Mouse (Mus musculus) brain, adult 2 months (tissue): ENCODE data around the gene Avp.
"Not testable (repeated sequence)": the region's sequence is repeated elsewhere in the genome, so short reads cannot be mapped to it uniquely, and the experiment has no call there.

Source experiments
- DNase-seq: peaks from one replicate; pipeline ENCODE4 v3.0.0; 2011; ENCODE audit warnings: low read depth, low spot score

The Avp gene

DNA sequence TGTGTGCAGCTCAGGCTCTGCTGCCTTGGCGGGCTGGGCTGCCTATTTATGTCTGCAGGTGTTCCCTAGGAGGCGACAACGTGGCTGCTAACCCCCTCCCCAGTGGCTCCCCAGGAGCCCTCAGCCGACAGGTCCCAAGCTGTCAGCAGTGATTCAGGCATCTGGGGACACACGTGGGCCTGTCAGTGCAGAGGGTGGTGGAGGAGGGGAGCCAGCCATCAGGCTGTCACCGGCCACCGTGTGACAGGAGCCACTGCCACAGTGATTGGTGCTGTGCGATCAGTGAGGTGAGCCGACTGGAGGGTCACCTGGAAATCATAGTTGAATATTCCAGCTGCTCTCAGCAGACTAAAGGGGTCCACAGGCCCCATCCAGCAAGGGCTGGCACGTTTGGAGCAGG is at the start of gene Avp:
Gene Avp, minus strand, starts transcription at position 3 of the 400 bp plus-strand sequence.
- DNase-seq: no peak

DNA sequence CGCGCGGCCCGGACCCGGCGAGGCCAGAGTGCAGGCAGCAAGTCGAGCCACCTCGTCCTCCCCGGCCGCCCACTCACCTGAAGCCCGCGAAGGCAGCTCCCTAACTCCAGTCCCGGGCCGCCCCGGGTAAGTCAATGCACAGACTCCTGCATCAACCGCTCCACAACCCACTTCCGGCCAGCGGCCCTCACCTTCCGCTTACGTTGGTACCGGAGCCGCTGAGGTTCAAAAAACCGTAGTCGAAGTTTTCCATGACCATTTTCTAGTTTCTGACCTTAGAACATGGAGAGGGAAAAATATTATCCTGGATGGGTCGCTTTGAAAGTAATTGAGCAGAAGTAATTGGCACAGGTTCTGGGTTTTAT is 47.5 kb upstream of the Avp start, which contains the start of the genes Fastkd5 and Ubox5:
Gene Fastkd5, minus strand, starts transcription at position 189 of the 365 bp plus-strand sequence.
Gene Ubox5, minus strand, starts transcription at position 200 of the 365 bp plus-strand sequence.
- peak; percentile 96 for DNase-seq

GRCm38 (mm10) chr2:130629080-130629838 is 46.9 kb upstream of the Avp start:
- no peak for DNase-seq

DNA sequence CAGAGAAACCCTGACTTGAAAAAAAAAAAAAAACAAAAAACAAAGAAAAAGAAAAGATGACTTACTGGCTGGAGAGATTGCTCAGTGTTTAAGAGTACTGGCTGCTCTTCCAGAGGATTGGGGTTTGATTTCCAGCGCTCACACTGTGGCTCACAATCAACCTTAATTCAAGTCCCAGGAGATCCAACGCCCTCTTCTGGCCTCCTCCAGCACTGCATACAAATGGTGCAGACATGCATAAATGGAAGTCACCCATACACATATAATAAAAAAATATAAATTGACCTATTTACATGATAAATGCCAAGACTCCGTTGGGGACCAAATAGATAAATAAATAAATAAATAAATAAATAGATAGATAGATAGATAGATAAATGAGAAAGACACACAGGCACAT is 46.1 kb upstream of the Avp start:
- no peak for DNase-seq

- peak; percentile 42 for DNase-seq
Measured at GRCm38 (mm10) chr2:130618972-130619371, 36.6 kb upstream of the Avp start.

DNA sequence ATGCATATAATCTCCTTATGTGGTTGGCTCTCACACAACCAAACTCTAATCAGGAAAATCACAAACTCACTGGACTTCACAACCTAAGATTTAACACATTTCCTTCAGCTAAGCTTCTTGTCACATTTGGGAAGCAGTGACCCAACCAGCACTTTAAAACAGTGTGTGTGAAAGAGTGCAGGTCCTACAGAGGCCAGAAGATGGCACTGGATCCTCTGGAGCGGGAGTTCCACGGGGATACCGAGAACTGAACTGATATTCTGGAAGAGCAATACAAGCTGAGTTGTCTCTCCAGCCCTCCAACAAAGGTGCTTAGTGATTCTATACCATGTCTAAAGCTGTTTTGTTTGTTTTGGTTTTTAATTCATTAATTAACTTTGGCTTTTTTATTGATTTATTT is 30.7 kb upstream of the Avp start:
- DNase-seq: peak; percentile 35

DNA sequence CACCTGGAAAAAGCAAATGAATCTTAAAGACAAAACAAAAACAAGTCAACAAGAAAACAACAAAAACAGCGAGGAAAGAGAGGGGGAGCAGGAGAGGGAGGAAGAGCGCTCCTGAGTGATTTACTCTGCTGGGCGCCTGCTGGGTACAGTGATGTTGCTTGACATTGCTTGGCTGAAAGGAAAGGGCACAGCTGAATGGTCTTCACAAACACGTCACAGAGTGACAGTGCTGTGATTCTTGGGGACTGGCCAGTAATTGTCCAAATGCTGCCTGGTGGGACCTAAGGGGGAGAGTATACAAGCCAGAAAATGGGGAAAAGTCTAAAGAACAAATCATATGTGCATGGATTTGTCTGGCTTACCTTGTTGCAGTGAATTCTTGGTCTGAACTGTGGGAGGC is 19.8 kb upstream of the Avp start:
- DNase-seq: no peak

DNA sequence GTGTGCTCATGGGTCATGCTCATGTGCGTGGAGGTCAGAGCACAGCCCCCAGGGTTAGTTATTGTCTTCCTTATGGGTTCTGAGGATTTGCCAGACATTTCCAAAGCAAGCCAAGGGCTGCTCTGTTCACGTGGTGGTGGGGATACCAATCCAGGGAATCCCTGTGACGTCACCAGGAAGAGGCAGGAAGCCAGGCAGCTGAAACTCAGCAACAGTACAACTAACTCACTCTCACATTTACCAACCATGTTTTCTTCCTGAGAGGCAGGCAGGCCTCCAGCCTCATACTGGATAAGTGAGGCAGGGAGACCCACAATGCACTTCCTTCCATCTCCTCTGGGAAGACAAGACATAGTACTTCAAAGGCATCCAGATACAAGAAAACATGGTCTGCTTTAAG is 16.0 kb upstream of the Avp start:
- DNase-seq: no peak

DNA sequence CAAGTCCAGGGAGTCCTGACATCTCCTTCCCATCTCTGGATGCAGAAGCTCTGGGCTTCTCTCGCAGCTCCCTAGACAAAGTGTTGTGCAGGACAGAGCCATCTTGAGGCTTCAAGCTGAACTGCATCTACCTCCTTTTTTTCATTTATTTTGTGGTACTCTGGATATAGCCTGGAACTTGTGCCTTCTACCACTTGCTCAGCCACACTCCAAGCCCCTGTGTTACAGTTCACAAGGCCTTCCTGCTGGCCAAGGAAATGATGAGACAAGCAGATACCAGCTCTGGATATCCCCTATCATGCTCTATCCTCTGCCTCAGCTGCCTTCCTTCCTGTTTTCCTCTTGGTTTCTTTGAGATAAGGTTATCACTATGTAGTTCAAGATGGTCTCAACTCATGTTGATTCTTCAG is 15.3 kb upstream of the Avp start:
- peak; percentile 75 for DNase-seq

GRCm38 (mm10) chr2:130595596-130595995 is 13.2 kb upstream of the Avp start:
- DNase-seq: no peak

- DNase-seq: no peak
Measured at GRCm38 (mm10) chr2:130591016-130591415, 8.7 kb upstream of the Avp start.

DNA sequence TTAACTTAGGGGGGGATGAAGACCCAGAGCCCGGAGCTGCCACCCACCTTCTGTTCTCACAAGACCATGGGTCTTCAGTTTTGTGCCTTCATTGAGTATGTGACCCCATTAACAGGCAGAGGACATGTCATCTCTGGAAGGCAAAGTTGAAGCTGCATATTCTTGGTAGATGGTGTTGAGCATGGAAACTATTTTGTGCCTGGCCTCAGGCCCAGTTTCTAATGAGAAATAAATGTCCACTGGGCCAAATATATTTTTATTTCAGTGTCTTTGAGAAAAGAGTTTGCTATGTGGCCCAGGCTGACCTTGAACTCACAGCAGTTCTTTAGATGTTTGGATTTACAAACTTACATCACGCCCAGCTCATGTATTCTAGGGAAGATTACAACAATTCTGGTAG is 7.4 kb upstream of the Avp start:
- DNase-seq: no peak

DNA sequence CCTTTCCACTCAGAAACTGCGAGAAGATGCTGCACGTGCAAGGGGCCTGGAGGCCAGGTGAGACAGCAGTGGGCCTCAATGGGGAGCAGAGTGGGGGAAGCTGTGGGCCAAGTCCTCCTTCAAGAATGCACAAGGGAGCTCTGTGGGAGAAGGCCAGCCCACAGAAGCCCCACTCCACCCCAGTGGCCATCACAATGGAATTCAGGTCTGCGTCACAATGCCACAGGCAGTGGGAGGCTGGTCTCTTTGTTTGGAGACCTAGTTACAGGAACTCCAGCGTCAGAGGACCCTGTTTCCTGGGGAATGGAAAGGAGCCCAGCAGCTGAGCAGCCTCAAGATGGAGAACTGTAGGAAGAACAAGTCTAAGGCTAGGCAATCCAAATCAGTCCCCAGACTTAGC is 6.8 kb upstream of the Avp start:
- DNase-seq: no peak

DNA sequence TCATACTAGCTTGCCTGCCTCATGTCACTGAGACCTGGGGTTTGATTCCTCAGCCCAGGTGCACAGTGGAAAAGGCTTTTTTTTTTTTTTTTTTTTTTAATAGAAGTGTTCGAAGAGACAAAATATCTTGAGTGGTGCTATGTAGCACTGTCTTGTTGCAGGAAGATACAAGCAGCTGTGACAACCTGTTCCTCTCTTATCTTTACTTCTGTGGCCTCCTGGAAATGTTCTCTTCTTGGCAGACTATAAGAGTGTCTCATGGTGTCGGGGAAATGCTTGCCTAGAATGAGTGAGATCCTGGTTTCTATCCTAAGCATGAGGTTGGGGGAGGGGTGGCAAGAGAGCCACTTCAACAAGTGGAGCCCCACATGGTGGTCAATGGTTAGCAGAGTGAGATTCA is 6.0 kb upstream of the Avp start:
- DNase-seq: no peak

DNA sequence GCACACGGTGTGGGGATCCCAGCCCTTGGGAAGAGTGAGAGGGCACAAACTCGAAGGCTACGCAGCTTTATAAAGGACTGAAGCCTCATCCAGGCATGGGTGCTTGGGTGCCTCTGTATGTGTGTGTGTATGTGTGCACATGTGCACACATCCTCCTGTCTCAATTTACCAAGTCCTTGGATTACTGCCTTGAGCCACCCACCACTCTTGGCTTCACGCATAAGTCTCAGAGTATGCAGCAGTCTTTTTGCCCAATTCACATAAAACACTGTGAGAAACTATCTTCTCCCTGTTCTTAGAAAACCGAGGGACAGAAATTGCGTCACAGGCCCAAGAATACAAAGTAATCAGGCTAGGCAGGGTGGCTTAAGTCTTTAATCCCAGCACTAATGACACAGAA is 3.7 kb upstream of the Avp start:
- DNase-seq: peak; percentile 74

- no peak for DNase-seq
Measured at GRCm38 (mm10) chr2:130583902-130584560, 1.7 kb upstream of the Avp start.

DNA sequence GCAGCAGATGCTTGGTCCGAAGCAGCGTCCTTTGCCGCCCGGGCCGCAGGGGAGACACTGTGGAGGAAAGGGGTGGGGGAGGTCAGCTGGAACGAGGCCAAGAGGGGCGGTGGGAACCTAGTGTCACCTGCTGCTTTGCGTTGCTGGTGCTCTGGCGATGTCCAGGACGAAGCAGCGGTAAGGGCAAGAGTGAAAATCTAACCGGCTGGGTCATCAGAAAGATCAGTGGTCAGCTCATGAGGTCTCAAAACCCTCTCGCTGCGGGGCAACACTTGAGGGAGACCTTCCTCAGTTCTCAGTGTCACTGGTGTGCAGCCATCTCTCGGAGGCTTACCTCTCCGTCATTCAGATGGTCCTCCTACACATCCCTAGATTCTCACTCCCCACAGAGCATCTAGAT is 1.2 kb downstream of the Avp start:
- DNase-seq: no peak

- DNase-seq: no peak
Measured at GRCm38 (mm10) chr2:130579791-130580190, 2.6 kb downstream of the Avp start.

DNA sequence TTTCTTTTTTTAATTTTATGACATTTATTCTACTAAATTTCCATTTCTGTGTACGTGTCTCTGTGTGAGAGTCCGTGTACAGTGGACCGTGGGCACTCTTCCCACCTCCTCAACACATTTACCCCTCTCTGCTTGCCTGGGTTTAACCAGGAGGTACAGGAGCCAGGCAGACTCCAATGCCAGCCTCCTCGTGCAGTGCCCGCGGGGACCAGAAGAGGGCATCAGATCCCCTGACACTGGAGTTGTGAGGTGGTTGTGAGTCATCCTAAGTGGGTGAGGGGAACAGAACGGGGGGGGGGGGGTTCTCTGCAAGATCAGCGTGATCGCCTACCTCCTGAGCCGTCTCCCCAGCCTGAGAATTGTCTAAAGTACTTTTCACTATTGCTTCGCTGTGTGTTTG is 4.2 kb downstream of the Avp start:
- peak; percentile 83 for DNase-seq

DNA sequence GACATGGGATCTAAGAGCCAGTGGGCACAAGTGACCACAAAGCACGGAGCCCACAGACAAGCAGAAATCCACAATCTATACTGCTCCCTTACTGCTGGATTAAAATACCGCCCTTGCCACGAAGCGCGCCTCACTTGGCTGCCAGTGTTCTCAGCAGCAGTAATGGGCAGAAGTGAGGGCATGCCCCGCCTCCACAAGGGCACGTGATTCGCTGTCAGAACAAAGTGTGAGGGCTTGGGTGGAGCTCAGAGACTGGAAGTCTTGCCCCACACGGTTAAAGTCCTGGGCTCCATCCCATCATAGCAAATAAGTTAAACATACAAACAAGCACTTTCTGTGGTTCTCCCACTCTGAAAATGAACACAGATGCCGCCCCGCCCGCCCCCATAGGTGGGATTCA is 4.7 kb downstream of the Avp start:
- peak; percentile 56 for DNase-seq

DNA sequence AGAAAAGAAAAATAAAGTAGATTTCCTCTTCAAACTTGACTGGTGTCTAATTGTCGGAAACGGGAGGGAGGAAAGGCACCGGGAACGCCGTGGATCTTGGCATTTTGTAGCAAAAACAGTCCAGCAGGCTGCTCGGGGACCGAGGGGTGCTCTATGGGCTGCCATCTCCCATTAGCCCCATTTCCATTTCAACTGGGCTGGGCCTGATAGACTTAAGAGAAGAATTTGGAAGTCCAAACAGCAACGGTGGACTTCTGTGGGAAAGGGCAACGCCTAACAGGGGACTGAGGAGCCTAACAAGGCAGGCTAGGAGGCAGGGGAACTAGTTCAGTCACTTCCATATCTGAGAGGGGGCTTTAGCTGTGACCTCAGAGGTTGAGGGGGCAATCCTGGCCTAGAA is 5.3 kb downstream of the Avp start:
- DNase-seq: no peak

DNA sequence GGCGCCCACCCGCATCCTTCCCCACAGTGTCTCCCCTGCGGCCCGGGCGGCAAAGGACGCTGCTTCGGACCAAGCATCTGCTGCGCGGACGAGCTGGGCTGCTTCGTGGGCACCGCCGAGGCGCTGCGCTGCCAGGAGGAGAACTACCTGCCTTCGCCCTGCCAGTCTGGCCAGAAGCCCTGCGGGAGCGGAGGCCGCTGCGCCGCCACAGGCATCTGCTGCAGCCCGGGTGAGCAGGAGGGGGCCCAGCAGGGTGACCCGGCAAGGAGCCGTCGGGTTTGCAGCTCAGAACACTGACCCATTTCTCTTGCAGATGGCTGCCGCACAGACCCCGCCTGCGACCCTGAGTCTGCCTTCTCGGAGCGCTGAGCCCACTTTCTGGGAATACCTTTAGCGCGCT is 5.8 kb downstream of the Avp start:
- not testable (repeated sequence) for DNase-seq

GRCm38 (mm10) chr2:130575873-130576272 is 6.5 kb downstream of the Avp start, which contains the start of gene Oxt:
TSS of gene Oxt (plus strand) at chr2:130576173.
- no peak for DNase-seq
